Mouse (Mus musculus): ENCODE measurements at regions not wholly inside any gene's neighbourhood (a gene's known extent, or its start where the extent isn't known, plus 50 kb on each side); places are given as distances from the start of the nearest gene placed in this dataset.
"Not testable (repeated sequence)": the region's sequence is repeated elsewhere in the genome, so short reads cannot be mapped to it uniquely, and the experiment has no call there.

- no peak for DNase-seq (ENCODE audit: low read depth)
Measured at GRCm38 (mm10) chr2:71597956-71598355, 51.4 kb upstream of the Dlx2 start.

GRCm38 (mm10) chr2:71598368-71598767 lies 51.8 kb upstream of the Dlx2 start:
- DNase-seq (ENCODE audit: low read depth), result no peak

GRCm38 (mm10) chr2:71598778-71599177 lies 52.2 kb upstream of the Dlx2 start:
- peak; percentile 90 for DNase-seq (ENCODE audit: low read depth)

GRCm38 (mm10) chr2:71600213-71600612 lies 53.7 kb upstream of the Dlx2 start:
- DNase-seq (ENCODE audit: low read depth), result no peak

- DNase-seq (ENCODE audit: low read depth), result no peak
Measured at GRCm38 (mm10) chr2:71600999-71601398, 54.4 kb upstream of the Dlx2 start.

- not testable (repeated sequence) for DNase-seq (ENCODE audit: low read depth)
Measured at GRCm38 (mm10) chr2:71603796-71604195, 57.2 kb upstream of the Dlx2 start.

GRCm38 (mm10) chr2:71605606-71606005 lies 59.1 kb upstream of the Dlx2 start:
- no peak for DNase-seq (ENCODE audit: low read depth)

GRCm38 (mm10) chr2:71607087-71607502 lies 60.5 kb upstream of the Dlx2 start:
- DNase-seq (ENCODE audit: low read depth), result no peak

- no peak for DNase-seq (ENCODE audit: low read depth)
Measured at GRCm38 (mm10) chr2:71613216-71613615, 66.7 kb upstream of the Dlx2 start.

- DNase-seq (ENCODE audit: low read depth), result no peak
Measured at GRCm38 (mm10) chr2:71616526-71616925, 70.0 kb upstream of the Dlx2 start.

- no peak for DNase-seq (ENCODE audit: low read depth)
Measured at GRCm38 (mm10) chr2:71621458-71621857, 74.9 kb upstream of the Dlx2 start.

GRCm38 (mm10) chr2:71622532-71623099 lies 76.1 kb upstream of the Dlx2 start:
- DNase-seq (ENCODE audit: low read depth), result no peak

- DNase-seq (ENCODE audit: low read depth), result no peak
Measured at GRCm38 (mm10) chr2:71623134-71623533, 76.6 kb upstream of the Dlx2 start.

- no peak for DNase-seq (ENCODE audit: low read depth)
Measured at GRCm38 (mm10) chr2:71625298-71625902, 78.8 kb upstream of the Dlx2 start.

- DNase-seq (ENCODE audit: low read depth), result no peak
Measured at GRCm38 (mm10) chr2:71626404-71626803, 79.8 kb upstream of the Dlx2 start.

- no peak for DNase-seq (ENCODE audit: low read depth)
Measured at GRCm38 (mm10) chr2:71627097-71627755, 80.7 kb upstream of the Dlx2 start.

- DNase-seq (ENCODE audit: low read depth), result no peak
Measured at GRCm38 (mm10) chr2:71628821-71629220, 82.3 kb upstream of the Dlx2 start.

GRCm38 (mm10) chr2:71629301-71630142 lies 83.0 kb upstream of the Dlx2 start:
- peak; percentile 16 for DNase-seq (ENCODE audit: low read depth)

GRCm38 (mm10) chr2:71630143-71630463 lies 83.5 kb upstream of the Dlx2 start:
- DNase-seq (ENCODE audit: low read depth), result no peak

GRCm38 (mm10) chr2:71633471-71633870 lies 86.9 kb upstream of the Dlx2 start:
- no peak for DNase-seq (ENCODE audit: low read depth)

- DNase-seq (ENCODE audit: low read depth), result no peak
Measured at GRCm38 (mm10) chr2:71634471-71634870, 87.9 kb upstream of the Dlx2 start.

- DNase-seq (ENCODE audit: low read depth), result no peak
Measured at GRCm38 (mm10) chr2:71636134-71636533, 89.6 kb upstream of the Dlx2 start.

- DNase-seq (ENCODE audit: low read depth), result no peak
Measured at GRCm38 (mm10) chr2:71636590-71636989, 90.0 kb upstream of the Dlx2 start.
